Mouse (Mus musculus) liver, adult 2 months (tissue): ENCODE measurements at regions not wholly inside any gene's neighbourhood (a gene's known extent, or its start where the extent isn't known, plus 50 kb on each side); places are given as distances from the start of the nearest gene placed in this dataset.

Source experiments
- CTCF ChIP-seq: fragments of 200-500 bp; IDR thresholded peaks from 2 replicates; pipeline ENCODE4 v1.5.1; 2011; ENCODE audit warnings: low read depth, low read length, control low read depth
- POLR2A ChIP-seq: fragments of 200-500 bp; IDR thresholded peaks from 2 replicates; pipeline ENCODE4 v1.6.1; 2011; ENCODE audit warnings: low read length, control low read depth; ENCODE audit not compliant: insufficient read depth; ENCODE audit errors: extremely low read depth

DNA sequence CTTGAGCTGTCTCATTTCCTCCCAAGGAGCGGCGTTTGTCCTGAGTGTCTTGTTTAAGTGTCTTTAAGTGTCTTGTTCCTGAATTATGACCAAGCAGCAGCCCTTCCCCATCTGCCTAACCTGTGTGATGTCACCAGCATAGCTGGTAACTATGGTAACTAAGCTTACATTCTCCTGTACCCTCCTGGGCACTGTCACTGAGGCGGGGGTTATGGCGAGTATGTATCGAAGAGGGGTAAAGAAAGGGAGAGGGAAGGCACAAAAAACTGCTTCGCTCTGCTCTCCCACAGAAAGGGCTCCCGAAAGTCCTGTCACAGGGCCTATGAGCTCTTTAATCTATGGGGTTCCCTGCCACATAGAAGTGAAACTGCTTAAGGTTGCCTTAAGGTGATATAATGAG, 89.6 kb downstream of the Ppp4r2 start:
- TF ChIP-seq CTCF (no peak), POLR2A (no peak)
